Mouse (Mus musculus) B cell, adult (primary cell): ENCODE results near the gene Clint1. TPM values are rescaled to one million over a fixed set of nuclear protein-coding genes. Genes with fewer than 3 reads are reported as not detected.

ENCODE experiments used
- total RNA-seq: library from RNA; stranded (reverse); gene quantifications from 4 replicates; pipeline ENCODE4 v1.2.4, GENCODE M21; 2023; ENCODE audit not compliant: inconsistent age

Clint1 gene
- total RNA-seq, result 73.4 to 86.8 TPM (median 80.0 TPM) in 4 replicates

GRCm38 (mm10) chr11:45851516-45852123 lies at the start of gene Clint1:
Gene Clint1, plus strand, starts transcription at chr11:45852051.

GRCm38 (mm10) chr11:45944643-45945156 lies 92.8 kb downstream of the Clint1 start, which contains the start of gene Lsm11:
Gene Lsm11, minus strand, starts transcription at chr11:45944935.

GRCm38 (mm10) chr11:45955127-45955627 lies 103.3 kb downstream of the Clint1 start, which contains the start of gene Thg1l:
Gene Thg1l, minus strand, starts transcription at chr11:45955494.

Other genes with a start within 250 kb of the Clint1 start
- 4.2 to 6.1 TPM (median 4.6 TPM) in 4 replicates for gene Lsm11, start 92.9 kb downstream of the Clint1 start, total RNA-seq
- gene Thg1l, start 103.4 kb downstream of the Clint1 start, total RNA-seq, result 9.9 to 17.0 TPM (median 10.8 TPM) in 4 replicates
- gene Sox30, start 128.3 kb downstream of the Clint1 start, total RNA-seq, result not detected in 4 replicates
- gene Gm12166, start 200.3 kb downstream of the Clint1 start, total RNA-seq, result 0.84 to 6.2 TPM (median 3.8 TPM) in 4 replicates
- 66.1 to 88.2 TPM (median 85.0 TPM) in 4 replicates for gene Adam19, start 203.9 kb downstream of the Clint1 start, total RNA-seq